Mouse (Mus musculus) stomach, postnatal 0 days (tissue): ENCODE measurements at regions not wholly inside any gene's neighbourhood (a gene's known extent, or its start where the extent isn't known, plus 50 kb on each side); places are given as distances from the start of the nearest gene placed in this dataset.

Source experiments
- CTCF ChIP-seq: IDR thresholded peaks from 2 replicates; pipeline ENCODE4 v1.5.1; 2016; ENCODE audit warnings: antibody characterized with exemption, low read depth, mild to moderate bottlenecking, moderate library complexity
- EP300 ChIP-seq: optimal IDR thresholded peaks from 2 replicates; pipeline ENCODE3; 2016; ENCODE audit warnings: antibody characterized with exemption

- no peak for TF ChIP-seq CTCF
- TF ChIP-seq EP300 = no peak
These were observed 587.3 kb upstream of the Nrsn1 start for GRCm38 (mm10) chr13:25857569-25857968.
